Mouse (Mus musculus): ENCODE measurements around the gene Tnfsf14. TPM values are rescaled to one million over a fixed set of nuclear protein-coding genes. Genes with fewer than 3 reads are reported as not detected.

Tnfsf14 gene
- total RNA-seq, 2 experiments from 2014 or later = 0.99 to 1.0 TPM

DNA sequence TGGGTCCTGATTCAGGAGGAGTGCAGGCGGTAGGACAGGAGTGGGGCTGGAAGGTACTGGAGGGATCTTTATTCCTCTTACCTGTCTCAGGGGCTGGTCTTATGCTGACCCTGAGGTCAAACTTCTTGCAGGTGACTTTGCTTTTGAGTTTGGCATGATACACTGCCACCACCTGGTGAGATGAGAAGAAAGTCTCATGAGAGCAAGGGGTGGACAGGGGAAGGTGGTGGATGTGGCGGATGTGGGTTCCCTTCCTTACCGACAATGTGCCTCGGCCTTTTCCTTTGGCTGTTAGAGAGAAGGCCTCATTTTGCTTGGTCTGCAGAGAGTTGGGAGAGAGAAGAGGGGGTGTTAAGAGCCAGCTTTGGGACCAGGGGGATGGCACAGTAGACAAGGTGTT, 15.4 kb upstream of the Tnfsf14 start:
- no peak for ATAC-seq (replicated peaks; ENCODE audit: low FRiP score, low TSS enrichment, poor library complexity, severe bottlenecking)

DNA sequence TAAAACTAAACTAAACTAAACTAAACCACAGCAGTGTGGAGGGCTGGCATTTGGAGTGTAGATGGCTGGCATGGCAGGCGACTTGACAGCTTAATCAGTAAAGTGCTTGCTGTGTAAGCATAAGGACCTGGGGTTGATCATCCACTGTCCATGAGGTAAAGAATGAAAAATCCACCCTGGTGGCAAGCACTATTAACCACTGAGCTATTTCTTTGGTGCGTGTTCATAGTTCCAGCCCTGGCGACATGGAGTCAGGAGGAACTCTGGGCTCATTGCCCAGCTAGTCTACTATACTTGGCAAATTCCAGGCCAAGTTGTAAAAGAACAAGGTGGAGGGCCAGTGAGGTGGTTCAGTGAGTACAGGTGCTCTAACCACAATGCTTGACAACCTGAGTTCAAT, 14.0 kb upstream of the Tnfsf14 start:
- no peak for ATAC-seq (replicated peaks; ENCODE audit: low FRiP score, low TSS enrichment, poor library complexity, severe bottlenecking)

DNA sequence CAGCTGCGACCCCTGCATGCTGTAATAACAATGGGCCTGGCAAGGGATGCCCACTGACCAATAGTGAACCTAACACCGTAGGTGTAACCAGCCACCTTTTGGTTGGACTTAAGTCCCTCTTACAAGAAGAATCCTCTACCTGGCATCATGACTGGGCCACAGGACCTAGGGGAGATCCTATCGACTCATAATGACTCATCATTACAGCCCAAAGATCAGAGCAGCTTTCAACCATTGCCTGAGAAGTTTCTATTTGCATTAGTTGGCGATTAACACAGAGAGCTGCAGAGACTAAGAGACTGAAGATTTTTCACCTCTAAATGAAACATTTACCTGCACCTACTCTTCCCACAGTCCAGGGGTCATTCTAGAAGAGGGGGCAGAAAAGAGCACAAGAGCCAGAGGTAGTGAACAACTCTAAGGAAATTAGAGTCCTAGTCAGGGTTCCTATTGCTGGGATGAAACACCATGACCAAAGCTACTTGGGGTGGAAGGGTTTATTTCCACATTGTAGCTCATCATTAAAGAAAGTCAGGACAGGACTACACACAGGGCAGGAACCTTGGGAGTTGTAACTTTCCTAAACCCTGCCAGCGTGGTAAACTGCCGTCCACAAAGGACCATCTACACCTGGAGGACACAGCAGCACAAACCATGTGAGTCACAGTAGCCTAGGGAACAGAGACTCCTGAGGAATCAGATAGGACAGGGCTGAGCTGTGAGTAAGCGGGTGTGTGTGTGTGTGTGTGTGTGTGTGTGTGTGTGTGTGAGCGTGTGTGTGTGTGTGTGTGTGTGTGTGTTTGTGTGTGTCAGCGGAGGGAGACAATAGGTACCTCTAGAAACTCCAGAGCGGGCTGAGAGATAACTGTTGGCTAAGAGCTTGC, 8.1 kb upstream of the Tnfsf14 start:
- ATAC-seq (replicated peaks; ENCODE audit: low FRiP score, low TSS enrichment, poor library complexity, severe bottlenecking) = no peak

DNA sequence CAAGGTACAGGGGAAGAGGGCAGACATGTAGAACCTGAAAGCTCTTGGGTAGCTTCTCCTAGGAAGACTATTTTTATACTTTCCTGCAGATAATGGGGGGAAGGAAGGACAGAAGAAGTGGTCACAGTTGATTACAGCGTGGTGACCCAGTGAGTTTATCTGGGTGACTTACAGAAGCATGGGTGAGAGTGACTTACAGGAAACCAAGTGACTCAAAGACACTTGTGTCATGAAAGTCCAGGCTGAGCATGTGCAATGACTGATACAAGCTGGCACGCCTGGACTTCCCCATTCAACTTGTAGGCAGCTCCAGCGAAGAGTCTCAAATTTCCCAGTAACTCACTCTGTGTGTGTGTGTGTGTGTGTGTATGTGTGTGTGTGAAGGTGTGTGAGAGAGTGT, 4.3 kb upstream of the Tnfsf14 start:
- ATAC-seq (replicated peaks; ENCODE audit: low FRiP score, low TSS enrichment, poor library complexity, severe bottlenecking) = no peak

DNA sequence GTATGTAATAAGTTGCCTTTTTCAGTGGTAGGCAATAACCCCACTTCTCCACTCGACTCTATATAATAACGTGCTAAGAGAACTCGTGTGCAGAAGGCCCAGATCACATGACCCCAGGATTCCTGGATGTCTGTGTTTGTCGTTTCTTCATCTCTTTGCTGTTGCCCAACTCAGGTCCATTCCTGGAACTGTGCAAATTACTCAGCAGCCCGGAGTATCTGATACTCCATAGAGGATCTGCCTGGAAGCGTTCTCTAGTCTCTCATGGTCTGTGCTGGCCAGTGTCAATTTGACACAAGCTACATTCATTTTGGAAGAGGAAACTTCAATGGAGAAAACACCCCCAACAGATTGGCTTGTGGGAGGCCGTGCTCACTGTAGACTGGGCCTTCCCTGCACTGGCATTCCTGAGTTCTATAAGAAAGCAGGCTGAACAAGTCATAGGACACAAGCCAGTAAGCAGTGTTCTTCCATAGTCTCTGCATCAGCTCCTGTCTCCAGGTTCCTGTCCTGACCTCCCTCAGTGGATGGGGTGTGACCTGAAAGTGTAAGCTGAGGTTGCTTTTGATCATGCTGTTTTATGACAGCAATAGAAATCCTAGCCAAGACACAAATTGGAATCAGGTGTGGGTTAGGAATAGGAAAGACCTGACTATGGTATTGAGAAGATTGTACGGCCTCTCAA, 1.5 kb upstream of the Tnfsf14 start:
- no peak for ATAC-seq (replicated peaks; ENCODE audit: low FRiP score, low TSS enrichment, poor library complexity, severe bottlenecking)

DNA sequence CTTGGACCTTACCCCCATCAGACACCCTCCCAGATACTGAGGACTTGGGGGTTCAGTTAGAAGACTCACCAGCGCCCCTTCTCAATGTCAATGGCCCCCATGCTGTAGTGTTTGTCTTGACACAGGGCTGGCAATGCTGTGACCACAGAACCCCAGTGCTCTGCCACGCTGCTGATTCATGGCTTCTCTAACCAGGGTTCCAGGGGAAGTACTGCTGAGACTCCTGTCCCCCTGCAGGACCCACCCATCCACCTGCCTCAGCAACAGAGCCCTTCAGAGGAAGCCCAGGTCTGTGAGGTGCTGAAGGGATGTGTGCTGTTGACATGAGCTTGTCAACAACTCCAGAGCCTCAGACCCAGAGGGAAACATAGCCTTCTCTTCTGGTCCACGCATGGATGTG, 794 bp upstream of the Tnfsf14 start:
- no peak for ATAC-seq (replicated peaks; ENCODE audit: low FRiP score, low TSS enrichment, poor library complexity, severe bottlenecking)

DNA sequence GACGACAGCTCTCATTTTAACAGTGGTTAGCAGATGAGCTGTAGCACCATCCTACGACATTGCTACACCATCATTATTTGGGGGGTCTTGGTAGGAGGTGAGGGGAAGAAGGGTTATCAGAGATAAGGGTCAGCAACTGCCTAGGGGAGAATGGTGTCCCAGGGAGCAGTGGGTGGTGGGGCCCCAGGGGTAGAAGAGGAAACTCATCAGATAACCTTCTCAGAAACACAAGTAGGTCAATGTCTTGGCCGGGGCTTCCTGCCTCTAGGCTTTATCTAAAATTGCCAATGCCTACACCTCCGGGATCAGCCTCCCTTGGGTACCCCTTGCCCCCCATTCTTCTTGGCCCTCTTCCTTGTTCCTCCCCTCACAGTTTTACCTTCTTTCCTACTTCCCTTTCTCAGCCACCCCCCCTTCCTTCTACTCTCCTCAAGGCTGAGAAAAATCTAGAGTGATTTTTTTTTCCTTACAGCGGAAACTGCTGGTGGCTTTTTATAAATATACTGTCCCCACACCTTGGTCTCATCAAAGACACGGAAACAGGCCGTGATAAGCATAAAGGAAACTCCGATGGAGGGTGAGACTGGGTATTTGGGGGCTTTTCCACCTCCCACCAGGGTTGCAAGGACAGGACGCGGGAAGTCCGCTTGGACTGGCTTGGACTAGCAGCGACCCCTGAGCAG, 5.3 kb downstream of the Tnfsf14 start:
- ATAC-seq (replicated peaks; ENCODE audit: low FRiP score, low TSS enrichment, poor library complexity, severe bottlenecking) = 0 out of 2 replicates have a peak, but pooled peaks have one; percentile 24

DNA sequence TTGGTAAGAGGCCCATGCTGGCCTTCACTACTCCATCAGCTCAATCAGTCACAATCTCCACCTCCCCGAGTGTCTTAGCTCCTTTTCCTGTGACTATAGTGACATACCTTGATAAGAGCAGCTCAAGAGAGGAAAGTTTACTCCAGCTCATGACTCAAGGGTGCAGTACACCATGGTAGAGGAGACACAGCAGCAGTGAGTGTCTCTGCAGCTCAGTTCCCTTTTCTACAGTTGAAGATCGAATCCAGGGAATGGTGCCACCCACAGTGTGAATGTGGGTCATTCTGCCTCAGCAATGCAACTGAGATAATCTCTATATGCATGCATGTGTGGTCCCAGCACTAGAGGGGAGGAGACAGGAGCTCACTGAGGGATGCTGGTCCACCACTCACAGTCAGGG, 8.3 kb downstream of the Tnfsf14 start:
- no peak; the same call in 1 of the 2 replicates for ATAC-seq (replicated peaks; ENCODE audit: low FRiP score, low TSS enrichment, poor library complexity, severe bottlenecking)

DNA sequence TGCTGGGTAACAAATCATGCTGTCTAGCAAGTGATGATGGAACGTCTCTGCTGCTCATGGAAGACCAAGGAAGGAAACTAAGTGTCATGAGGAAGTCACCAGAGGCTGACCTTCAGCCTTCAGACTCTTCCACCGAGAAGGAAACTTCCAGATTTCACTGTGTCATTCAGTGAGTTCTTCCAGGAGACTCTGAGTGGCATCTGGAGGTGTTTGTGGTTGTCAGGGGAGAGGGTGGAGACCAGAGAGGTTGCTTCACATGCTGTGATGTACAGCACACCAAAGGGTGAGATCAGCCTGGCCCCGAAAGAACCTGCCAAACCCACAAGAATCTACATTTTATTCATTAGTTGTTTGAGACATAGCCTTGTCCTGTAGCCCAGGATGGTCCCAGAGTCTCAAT, 11.1 kb downstream of the Tnfsf14 start:
- no peak for ATAC-seq (replicated peaks; ENCODE audit: low FRiP score, low TSS enrichment, poor library complexity, severe bottlenecking)

DNA sequence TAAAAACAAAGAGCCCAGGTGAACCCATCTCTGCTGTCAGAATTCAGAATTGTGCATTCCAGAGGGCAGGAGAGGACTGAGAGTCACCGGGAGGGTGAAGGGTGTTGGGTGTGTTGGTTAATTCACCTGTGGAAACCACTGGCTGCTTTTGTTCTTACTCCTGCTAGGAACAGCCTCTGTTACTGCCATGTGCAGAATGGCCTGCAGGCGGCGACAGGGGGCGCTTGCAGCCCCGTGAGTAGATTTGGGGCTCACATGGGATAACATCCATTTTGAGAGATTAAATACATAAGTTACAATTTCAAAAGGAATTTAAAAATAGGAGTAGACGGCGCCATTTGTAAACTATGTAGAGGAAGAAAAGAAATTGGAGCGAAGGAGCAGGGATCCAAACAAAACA, 13.6 kb downstream of the Tnfsf14 start:
- ATAC-seq (replicated peaks; ENCODE audit: low FRiP score, low TSS enrichment, poor library complexity, severe bottlenecking) = peak; percentile 74; the same call in 1 of the 2 replicates

DNA sequence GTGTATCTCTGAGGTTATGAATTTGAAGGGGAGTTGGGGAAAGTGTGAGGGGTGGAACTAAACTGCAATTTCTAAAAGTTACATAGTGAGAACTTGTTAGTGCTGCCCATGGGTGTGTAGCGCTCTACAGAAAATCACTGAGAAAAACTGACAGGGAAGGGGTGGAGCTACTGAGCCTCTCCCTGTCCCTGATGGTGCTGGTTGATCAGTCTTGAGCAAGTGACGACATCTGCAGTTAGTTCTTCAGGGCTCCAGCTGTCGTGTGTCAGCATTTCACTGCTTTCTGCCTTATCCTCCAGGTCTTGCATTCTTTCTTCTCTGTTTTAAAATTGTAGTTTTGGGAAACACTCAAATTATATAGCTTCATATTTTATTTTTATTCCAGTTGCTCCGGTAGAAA, 20.6 kb downstream of the Tnfsf14 start:
- ATAC-seq (replicated peaks; ENCODE audit: low FRiP score, low TSS enrichment, poor library complexity, severe bottlenecking) = peak; percentile 77

DNA sequence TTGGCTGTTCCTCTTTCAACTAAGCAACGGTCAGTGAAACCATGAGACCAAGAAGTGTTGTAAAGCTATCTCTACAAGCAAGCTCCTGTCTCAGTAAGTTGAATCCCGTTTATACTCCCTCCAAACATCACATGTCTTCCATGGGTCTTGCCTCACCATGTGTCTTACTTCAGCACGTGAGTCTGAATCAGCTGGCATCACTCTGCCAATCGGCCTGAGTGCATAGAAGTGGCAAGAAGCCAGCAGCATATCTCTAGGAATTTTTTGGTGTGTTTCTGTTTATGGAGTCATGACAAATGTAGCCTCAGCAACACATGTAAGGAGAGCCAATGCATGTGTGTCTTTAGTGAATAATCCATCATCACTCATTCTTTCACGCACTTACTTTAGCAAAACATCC, 21.6 kb downstream of the Tnfsf14 start:
- ATAC-seq (replicated peaks; ENCODE audit: low FRiP score, low TSS enrichment, poor library complexity, severe bottlenecking) = no peak

DNA sequence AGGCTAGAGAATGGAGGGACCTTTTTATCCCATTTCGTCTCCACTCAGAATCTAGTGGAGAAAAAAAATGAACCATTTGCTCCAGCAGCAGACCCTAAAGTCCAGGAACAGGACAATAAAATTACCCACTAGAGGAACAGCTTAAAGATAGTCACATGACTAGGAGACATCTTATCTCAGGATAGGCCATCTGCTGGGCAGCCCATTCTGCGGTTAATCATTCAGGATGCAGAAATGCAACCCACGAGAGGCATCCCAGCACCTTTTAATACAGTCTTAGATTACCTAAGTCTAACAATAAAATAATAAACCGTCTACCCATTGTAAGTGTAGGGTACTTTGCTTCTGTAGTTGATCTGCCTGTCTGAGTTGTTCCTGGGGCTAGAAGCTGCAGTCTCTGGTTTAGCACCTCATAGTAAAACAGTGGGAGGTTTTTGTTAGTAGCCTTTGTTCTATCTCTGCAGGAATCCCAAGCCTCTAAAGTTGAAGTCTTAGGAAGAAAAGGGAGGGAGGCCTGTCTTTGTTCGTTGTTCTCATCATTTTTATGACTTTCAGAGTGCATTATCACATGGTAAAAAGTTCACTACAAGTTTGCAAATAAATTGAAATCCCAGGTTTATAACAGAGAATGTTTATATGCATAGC, 23.2 kb downstream of the Tnfsf14 start:
- ATAC-seq (replicated peaks; ENCODE audit: low FRiP score, low TSS enrichment, poor library complexity, severe bottlenecking) = peak; percentile 55

DNA sequence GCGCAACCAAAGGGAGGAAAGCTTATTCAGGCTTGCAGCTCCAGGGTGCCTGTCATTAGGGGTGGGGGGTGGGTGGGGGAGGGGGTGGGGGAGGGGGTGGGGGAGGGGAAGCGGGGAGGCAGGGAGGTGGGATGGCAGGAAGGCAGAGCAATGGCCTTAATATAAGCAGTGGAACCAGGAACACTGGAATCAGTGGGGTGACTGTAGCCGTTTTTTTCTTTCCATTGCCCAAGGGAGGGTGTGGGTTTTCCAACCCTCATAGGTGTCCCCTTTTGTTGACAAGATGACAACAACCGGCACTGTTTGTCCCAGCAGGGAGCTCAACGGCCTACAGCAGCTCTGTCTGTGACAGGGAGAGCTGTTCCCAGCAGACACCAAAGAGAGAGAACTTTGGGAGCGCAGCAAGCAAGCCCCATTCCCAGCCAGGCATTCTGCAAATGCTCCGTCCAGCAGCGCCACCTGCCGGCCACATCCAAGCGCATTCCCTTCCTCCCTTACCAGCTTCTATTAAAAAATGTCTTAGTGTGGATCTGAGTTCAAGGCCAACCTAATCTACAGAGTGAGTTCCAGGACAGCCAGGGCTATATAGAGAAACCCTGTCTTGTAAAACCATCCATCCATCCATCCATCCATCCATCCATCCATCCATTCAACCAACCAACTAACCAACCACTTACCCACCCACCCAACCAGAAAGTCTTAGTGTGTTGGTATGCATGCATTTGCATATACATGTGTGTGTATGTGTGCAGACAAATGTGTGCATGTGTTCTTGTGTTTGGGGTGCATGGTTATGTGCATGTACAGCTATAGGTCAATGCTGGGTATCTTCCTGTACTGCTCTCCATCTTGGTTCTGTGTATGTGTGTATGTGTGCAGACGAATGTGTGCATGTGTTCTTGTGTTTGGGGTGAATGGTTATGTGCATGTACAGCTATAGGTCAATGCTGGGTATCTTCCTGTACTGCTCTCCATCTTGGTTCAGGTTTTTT, 26.9 kb downstream of the Tnfsf14 start:
- peak; percentile 70 for ATAC-seq (replicated peaks; ENCODE audit: low FRiP score, low TSS enrichment, poor library complexity, severe bottlenecking)

DNA sequence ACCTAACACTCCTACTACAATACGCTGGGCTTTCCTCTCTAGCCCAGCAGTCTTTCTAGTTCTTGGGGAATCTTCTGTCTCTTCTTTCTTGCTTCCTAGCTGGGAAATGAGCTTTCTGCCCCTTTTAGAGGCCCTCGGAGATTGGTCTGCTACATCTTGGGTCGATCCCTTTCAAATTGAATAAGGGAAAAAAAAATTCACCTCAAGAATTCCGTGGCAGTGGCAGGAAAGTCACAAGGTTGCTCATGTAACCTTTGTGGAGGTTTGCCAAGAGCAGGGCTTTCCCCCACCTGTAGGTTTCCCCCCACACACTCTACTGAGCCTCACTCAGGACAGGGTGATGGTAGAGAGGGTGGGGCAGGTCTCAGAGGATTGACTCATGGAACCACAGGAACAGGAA, 40.2 kb downstream of the Tnfsf14 start:
- ATAC-seq (replicated peaks; ENCODE audit: low FRiP score, low TSS enrichment, poor library complexity, severe bottlenecking) = no peak

DNA sequence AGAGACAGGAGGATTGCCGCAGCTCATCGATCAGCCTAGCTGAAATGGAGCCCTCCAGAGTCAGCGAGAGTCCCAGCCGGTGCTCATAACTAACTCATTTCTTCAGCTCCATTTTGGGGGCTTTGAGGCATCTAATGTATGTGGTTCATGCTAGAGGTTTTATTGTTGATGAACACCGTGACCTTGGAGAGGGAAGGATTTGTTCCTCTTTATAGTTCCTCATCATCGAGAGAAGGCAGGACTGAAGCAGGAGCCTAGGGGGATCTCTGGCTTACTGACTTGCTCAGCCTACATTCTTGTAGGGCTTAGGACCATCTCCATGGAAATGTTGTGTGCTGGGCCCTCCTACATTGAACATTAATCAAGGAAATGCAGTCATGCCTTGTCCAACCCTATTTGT, 41.0 kb downstream of the Tnfsf14 start:
- no peak for ATAC-seq (replicated peaks; ENCODE audit: low FRiP score, low TSS enrichment, poor library complexity, severe bottlenecking)

DNA sequence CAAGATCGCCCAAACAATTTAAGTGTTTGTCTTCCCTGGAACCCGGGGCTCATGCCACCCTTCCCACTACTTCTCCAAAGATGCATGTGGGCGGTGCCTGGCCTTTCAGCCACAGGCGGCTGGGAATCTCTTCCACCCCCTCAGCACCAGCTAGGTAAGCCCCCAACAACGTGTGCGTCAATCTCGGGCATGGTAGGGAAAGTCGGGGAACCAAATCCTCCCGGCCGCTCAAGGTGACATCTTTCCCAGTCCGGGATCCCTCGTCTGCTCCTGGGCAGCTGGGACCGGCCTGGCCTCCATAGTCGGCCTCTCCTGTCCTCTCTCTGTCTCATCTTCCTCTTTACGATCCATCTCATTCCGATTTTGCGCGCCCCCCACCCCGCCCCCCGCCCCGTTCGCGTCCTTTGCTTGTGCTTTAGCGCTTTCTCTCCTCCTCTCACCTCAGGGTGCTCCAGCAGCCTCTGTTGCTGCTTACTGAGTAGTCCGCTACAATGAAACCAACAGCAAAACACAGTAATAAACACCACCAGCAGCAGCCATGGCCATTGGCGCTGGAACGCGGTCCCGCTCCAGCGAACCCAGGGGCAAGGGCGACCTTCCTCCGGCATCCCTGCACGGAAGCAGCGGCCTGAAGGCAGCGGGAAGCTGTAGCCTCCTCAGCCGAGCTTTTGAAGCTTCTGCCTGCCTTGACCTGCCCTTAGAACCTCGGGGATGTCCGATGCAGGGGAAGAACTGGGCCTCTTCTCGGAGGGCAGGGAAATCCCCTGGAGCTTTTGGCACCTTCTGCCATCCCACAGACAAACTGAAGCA, 44.8 kb downstream of the Tnfsf14 start, which contains the start of gene Cd70:
Gene Cd70, minus strand, starts transcription at position 784 of the 810 bp plus-strand sequence.
- no peak for ATAC-seq (replicated peaks; ENCODE audit: low FRiP score, low TSS enrichment, poor library complexity, severe bottlenecking)

DNA sequence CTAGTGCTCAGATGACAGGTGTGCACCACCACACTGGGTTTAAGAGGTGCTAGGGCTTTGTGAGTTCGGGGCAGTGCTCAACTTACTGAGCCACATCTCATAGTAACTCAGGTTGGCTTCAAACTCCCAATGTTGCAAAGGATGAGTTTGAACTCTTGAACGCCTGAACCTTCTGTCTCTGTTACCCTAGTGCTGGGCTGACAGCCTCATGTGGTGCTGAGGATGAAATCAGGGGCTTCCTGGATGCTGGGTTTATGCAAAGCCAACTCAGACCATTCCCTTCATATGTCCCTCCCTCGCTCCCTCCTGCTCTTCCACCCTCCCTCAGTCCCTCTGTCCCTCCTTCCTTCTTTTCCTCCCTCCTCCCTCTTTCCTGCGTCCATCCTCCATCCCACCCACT, 45.6 kb downstream of the Tnfsf14 start:
- ATAC-seq (replicated peaks; ENCODE audit: low FRiP score, low TSS enrichment, poor library complexity, severe bottlenecking) = no peak
